Comparison of ENCODE assay signal across 9 mouse cellular contexts in the genomic region with DNA sequence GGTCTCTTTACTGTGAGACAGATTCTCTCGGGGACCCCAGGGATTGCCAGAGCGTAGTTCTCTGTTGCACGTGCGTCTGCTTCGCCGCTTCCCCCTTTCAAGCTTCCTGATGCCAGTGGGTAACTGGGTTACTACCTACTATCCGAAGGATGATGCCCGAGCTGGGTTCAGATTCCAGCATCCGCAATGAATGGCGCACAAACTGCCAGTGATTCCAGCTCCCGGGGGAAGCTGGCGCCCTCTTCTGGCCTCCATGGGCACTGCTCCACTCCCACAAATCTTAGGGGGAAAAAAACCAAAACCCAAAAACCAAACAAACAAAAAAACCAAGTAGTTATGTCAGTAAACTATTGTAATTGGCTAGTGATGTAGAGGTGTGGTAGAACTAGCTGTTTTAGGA. TPM values are rescaled to one million over a fixed set of nuclear protein-coding genes. Genes with fewer than 3 reads are reported as not detected.
A peak's percentile ranks its signal among the peaks of the same experiment; 100 is the strongest.
DNase-seq lines count a peak whose midpoint lies in the region; ATAC-seq lines count a peak whose summit lies in the region.
"Had no signal": no experiment of that assay in that cellular context is flagged by ENCODE, and none has a peak within 500 bp of the region (broad histone marks: within the 10 kb centered on the region; RNA-seq: fewer than 3 reads in every experiment).

No protein-coding gene starts in this region.

- no peak overlapping the region for H3K9ac ChIP-seq in hindbrain, embryonic 11.5 days (ENCODE audit: low read depth, low read length)
- no peak overlapping the region for H3K9ac ChIP-seq in hindbrain, embryonic 12.5 days
- H3K9ac ChIP-seq: hindbrain, embryonic 15.5 days had no signal

- no peaks in the 10 kb centered on the region for H3K36me3 ChIP-seq in hindbrain, embryonic 11.5 days (ENCODE audit: control insufficient read depth, insufficient read depth, low read length)
- no peaks in the 10 kb centered on the region for H3K36me3 ChIP-seq in hindbrain, embryonic 12.5 days
- H3K36me3 ChIP-seq: hindbrain, embryonic 15.5 days had no signal

- peak; percentile 54 for DNase-seq in hindbrain, embryonic 11.5 days (ENCODE audit: low spot score)
- DNase-seq in right cerebral cortex, postnatal 4 days = peak; percentile 63
- DNase-seq in right cerebral cortex, postnatal 36 days (ENCODE audit: low spot score in 2 of 2) = no peak
- peak; percentile 14 to 22 for DNase-seq in cerebellum, postnatal 36 days
- DNase-seq in retina, postnatal 1 day = peak; percentile 39
- DNase-seq in yolk sac, embryonic 10.5 days (ENCODE audit: low spot score) = no peak
- no peak for DNase-seq in Muller cell, postnatal 12 days (ENCODE audit: inconsistent ontology term)

- ATAC-seq in hindbrain, embryonic 11.5 days (ENCODE audit: low FRiP score) = no peak
- no peak for ATAC-seq in hindbrain, embryonic 12.5 days (ENCODE audit: low FRiP score)

- no peak overlapping the region for H3K4me3 ChIP-seq in hindbrain, embryonic 11.5 days (ENCODE audit: low read depth, low read length)
- no peak overlapping the region for H3K4me3 ChIP-seq in hindbrain, embryonic 12.5 days
- H3K4me3 ChIP-seq: hindbrain, embryonic 15.5 days had no signal

- H3K4me1 ChIP-seq in hindbrain, embryonic 11.5 days (replicated peaks; ENCODE audit: control insufficient read depth, insufficient read depth, low read length) = no peaks in the 10 kb centered on the region
- no peaks in the 10 kb centered on the region for H3K4me1 ChIP-seq in hindbrain, embryonic 12.5 days
- H3K4me1 ChIP-seq: hindbrain, embryonic 15.5 days had no signal

- H3K27me3 ChIP-seq in hindbrain, embryonic 11.5 days (ENCODE audit: control insufficient read depth, insufficient read depth, low read length) = no peaks in the 10 kb centered on the region
- no peaks in the 10 kb centered on the region for H3K27me3 ChIP-seq in hindbrain, embryonic 12.5 days
- H3K27me3 ChIP-seq: hindbrain, embryonic 15.5 days had no signal

- H3K9me3 ChIP-seq in hindbrain, embryonic 11.5 days (ENCODE audit: control insufficient read depth, low read length) = no peaks in the 10 kb centered on the region
- H3K9me3 ChIP-seq in hindbrain, embryonic 12.5 days (replicated peaks) = no peaks in the 10 kb centered on the region
- H3K9me3 ChIP-seq: hindbrain, embryonic 15.5 days had no signal

- no peak overlapping the region for H3K4me2 ChIP-seq in hindbrain, embryonic 11.5 days (replicated peaks; ENCODE audit: low read depth, low read length)
- H3K4me2 ChIP-seq in hindbrain, embryonic 12.5 days (replicated peaks) = no peak overlapping the region
- H3K4me2 ChIP-seq: hindbrain, embryonic 15.5 days had no signal

- 21% methylated on average over 12 of the region's 12 CpGs for WGBS in hindbrain, embryonic 11.5 days
- WGBS in hindbrain, embryonic 12.5 days = 31% methylated on average over 12 of the region's 12 CpGs

- no peak overlapping the region for H3K27ac ChIP-seq in hindbrain, embryonic 11.5 days (ENCODE audit: low read depth, low read length)
- no peak overlapping the region for H3K27ac ChIP-seq in hindbrain, embryonic 12.5 days
- H3K27ac ChIP-seq: hindbrain, embryonic 15.5 days had no signal

RNA-seq across cellular contexts. Expression of gene Mobp, which starts 53.2 kb away (rescaled TPM):
- polyA plus RNA-seq in hindbrain, embryonic 11.5 days (2014; fragmentation: Nextera tagmentation; extraction: Ambion mirVana) = 0.36 TPM in 1 of 2 replicates, not detected in the other
- not detected in 2 replicates for polyA plus RNA-seq in hindbrain, embryonic 12.5 days (2016; fragmentation: Nextera tagmentation; extraction: Ambion mirVana)

Comparison
In these comparisons a context has a peak if more than half of its experiments do, and no peak if none do; other contexts are left out.
1. DNase-seq: peak in hindbrain, embryonic 11.5 days (single experiment), right cerebral cortex, postnatal 4 days (single experiment), cerebellum, postnatal 36 days (2 of 2) and retina, postnatal 1 day (single experiment); none in right cerebral cortex, postnatal 36 days (0 of 2), yolk sac, embryonic 10.5 days (single experiment) and Muller cell, postnatal 12 days (single experiment).